ENCODE assay signal across 19 mouse cellular contexts in the genomic region with DNA sequence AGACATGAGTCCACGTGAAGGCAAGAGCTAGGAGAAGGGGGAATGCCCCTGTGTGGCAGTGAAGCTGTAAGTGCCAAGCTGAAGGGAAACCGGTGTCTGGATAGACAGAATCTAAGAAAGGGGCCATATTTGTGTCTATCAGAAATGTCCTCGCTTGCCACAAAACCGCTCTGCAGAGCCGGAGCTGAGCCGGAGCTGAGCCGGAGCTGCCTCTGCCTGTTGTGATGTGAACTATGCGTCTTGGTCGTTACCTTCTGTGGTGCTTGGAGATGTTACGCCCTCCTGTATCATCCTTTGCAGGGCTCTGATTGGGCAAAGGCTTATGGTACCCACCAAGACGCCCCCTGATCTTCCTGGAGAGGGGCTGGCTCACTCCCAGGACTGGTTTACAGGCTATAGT. TPM values are rescaled to one million over a fixed set of nuclear protein-coding genes. Genes with fewer than 3 reads are reported as not detected.
"Had no signal": no experiment of that assay in that cellular context is flagged by ENCODE, and none has a peak within 500 bp of the region (broad histone marks: within the 10 kb centered on the region; RNA-seq: fewer than 3 reads in every experiment).

No protein-coding gene starts in this region.

- H3K4me2 ChIP-seq: liver, embryonic 12.5 days; lung, embryonic 14.5 days; stomach, embryonic 15.5 days had no signal

- H3K27me3 ChIP-seq: liver, embryonic 12.5 days; stomach, embryonic 15.5 days had no signal

- DNase-seq: kidney, adult 18-20 months; kidney, postnatal 25 days; lung, embryonic 14.5 days; lung, postnatal 10 days; lung, postnatal 4 days; retina, postnatal 1 day; right cerebral cortex, postnatal 14 days; thymus, adult 2 months; thymus, postnatal 25 days had no signal

- H3K4me1 ChIP-seq: limb, embryonic 10.5 days; liver, embryonic 12.5 days; midbrain, embryonic 10.5 days; stomach, embryonic 15.5 days had no signal

- H3K27ac ChIP-seq: limb, embryonic 10.5 days; liver, embryonic 12.5 days; midbrain, embryonic 10.5 days; stomach, embryonic 15.5 days had no signal

- H3K9me3 ChIP-seq: limb, embryonic 10.5 days; liver, embryonic 12.5 days; midbrain, embryonic 10.5 days; stomach, embryonic 15.5 days had no signal

- H3K4me3 ChIP-seq: limb, embryonic 10.5 days; liver, embryonic 12.5 days; midbrain, embryonic 10.5 days; stomach, embryonic 15.5 days had no signal

- ATAC-seq: liver, embryonic 12.5 days; midbrain, embryonic 16.5 days had no signal

- H3K9ac ChIP-seq: liver, embryonic 12.5 days; lung, embryonic 14.5 days; stomach, embryonic 15.5 days had no signal

- H3K36me3 ChIP-seq: limb, embryonic 10.5 days; liver, embryonic 12.5 days; midbrain, embryonic 10.5 days; stomach, embryonic 15.5 days had no signal

RNA-seq across cellular contexts. Expression of gene Il9r, which starts 50.5 kb away (rescaled TPM):
- total RNA-seq: layer of hippocampus, postnatal 10 days; left cerebral cortex, postnatal 10 days; megakaryocyte, adult 5-6 weeks had no signal
- polyA plus RNA-seq: kidney, embryonic 16.5 days; limb, embryonic 10.5 days; liver, embryonic 16.5 days; lung, embryonic 14.5 days; midbrain, embryonic 10.5 days; midbrain, embryonic 16.5 days had no signal
